Mouse (Mus musculus): ENCODE results near the gene Mab21l1. TPM values are rescaled to one million over a fixed set of nuclear protein-coding genes. Genes with fewer than 3 reads are reported as not detected.

The Mab21l1 gene
- 0.03 TPM in 1 of 2 replicates, not detected in the other for polyA plus RNA-seq (2012; rRNA removed)

DNA sequence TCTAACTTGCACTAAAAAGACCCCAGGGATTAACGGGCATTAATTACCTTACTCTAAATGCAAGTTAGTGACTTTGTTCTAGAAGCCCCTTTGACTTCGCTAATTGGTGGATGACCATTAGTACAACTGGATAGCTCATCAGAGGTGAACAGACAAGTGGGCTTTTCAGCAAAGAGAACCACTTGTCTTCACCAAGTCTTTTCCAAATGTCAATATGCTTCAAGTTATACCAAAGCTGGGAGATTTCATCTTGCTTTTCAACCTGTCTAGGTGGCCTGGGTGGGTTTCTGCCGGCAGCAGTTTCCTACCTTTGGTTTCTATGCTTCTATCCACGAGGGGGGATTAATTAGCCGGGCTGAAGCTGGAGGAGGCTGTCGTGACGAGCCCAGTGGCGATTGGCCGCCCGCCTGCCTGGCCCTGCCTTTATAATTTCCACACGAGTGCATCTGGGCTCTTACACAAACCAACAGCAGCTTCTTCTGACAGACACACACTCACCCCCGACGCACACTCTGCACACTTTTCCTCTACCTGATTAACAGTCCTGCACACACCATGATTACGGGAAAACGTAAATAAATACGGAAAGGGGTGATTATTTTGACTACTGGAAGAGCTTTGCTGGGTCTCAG, at the start of gene Mab21l1:
Gene Mab21l1, plus strand, starts transcription at position 455 of the 632 bp plus-strand sequence.

Data from liver, embryonic 14 days (tissue).